In the genomic region with DNA sequence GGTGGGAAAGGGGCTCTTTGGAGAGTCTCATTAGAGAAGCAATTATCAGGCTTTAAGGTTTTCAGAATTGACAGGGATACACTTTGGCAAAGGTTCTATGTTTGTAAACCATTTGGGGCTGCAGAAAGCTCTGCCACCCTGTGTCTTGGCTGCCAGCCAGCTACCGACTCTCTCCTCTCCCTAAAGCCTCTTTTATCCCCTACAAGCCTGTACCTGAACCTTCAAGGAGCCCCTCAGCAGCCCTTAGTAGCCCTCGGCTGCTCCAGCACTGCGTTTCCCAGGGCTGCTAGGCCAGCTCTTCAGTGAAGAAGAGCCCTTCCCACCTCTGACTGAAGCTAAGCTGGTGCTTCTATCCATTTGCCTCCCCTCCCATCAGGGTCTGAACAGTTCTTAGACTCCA, we compare ENCODE assay signal across 13 mouse cellular contexts. TPM values are rescaled to one million over a fixed set of nuclear protein-coding genes. Genes with fewer than 3 reads are reported as not detected.
A peak's percentile ranks its signal among the peaks of the same experiment; 100 is the strongest.
DNase-seq lines count a peak whose midpoint lies in the region; ATAC-seq and TF ChIP-seq lines count a peak whose summit lies in the region.
"Had no signal": no experiment of that assay in that cellular context is flagged by ENCODE, and none has a peak within 500 bp of the region (broad histone marks: within the 10 kb centered on the region; RNA-seq: fewer than 3 reads in every experiment).

No protein-coding gene starts in this region.

- H3K9ac ChIP-seq in embryonic facial prominence, embryonic 13.5 days = 0 out of 2 replicates have a peak overlapping the region, but pooled peaks have one; percentile 7
- H3K9ac ChIP-seq in forebrain, postnatal 0 days = no peak overlapping the region
- 0 out of 2 replicates have a peak overlapping the region, but pooled peaks have one; percentile 2 for H3K9ac ChIP-seq in midbrain, embryonic 13.5 days (replicated peaks)

- H3K4me2 ChIP-seq in embryonic facial prominence, embryonic 13.5 days = no peak overlapping the region
- no peak overlapping the region for H3K4me2 ChIP-seq in forebrain, postnatal 0 days (ENCODE audit: low read depth)
- no peak overlapping the region for H3K4me2 ChIP-seq in midbrain, embryonic 13.5 days (replicated peaks)

- ATAC-seq in embryonic facial prominence, embryonic 13.5 days (ENCODE audit: insufficient number of reproducible peaks, insufficient read depth, low FRiP score, low TSS enrichment, low read depth) = no peak
- no peak for ATAC-seq in forebrain, postnatal 0 days
- no peak for ATAC-seq in midbrain, embryonic 13.5 days
- no peak for ATAC-seq in CD4-positive, CD25-positive, alpha-beta regulatory T cell, adult 4 months

- 21% methylated on average over 3 of the region's 3 CpGs for WGBS in embryonic facial prominence, embryonic 13.5 days
- WGBS in forebrain, postnatal 0 days = 11% methylated on average over 3 of the region's 3 CpGs
- 22% methylated on average over 3 of the region's 3 CpGs for WGBS in midbrain, embryonic 13.5 days

- DNase-seq in heart, adult 11 months = peak; percentile 78
- DNase-seq in heart, postnatal 14 days = no peak
- DNase-seq in forebrain, postnatal 0 days = peak; percentile 45
- DNase-seq in embryo, embryonic 11 days = no peak
- DNase-seq in ovary, postnatal 36 days (ENCODE audit: low spot score) = no peak
- DNase-seq: gastrocnemius, postnatal 25 days; kidney, postnatal 25 days; thymus, adult 2 months had no signal

- TF ChIP-seq CTCF in forebrain, postnatal 0 days (IDR thresholded peaks at IDR 0.05; ENCODE audit: low read depth) = no peak

- no peaks in the 10 kb centered on the region for H3K9me3 ChIP-seq in embryonic facial prominence, embryonic 13.5 days
- no peaks in the 10 kb centered on the region for H3K9me3 ChIP-seq in forebrain, postnatal 0 days (ENCODE audit: low read length)
- no peaks in the 10 kb centered on the region for H3K9me3 ChIP-seq in midbrain, embryonic 13.5 days
- H3K9me3 ChIP-seq: megakaryocyte, embryonic 14.5 days had no signal

- no peaks in the 10 kb centered on the region for H3K36me3 ChIP-seq in embryonic facial prominence, embryonic 13.5 days
- H3K36me3 ChIP-seq in forebrain, postnatal 0 days (ENCODE audit: insufficient read depth) = no peaks in the 10 kb centered on the region
- no peaks in the 10 kb centered on the region for H3K36me3 ChIP-seq in midbrain, embryonic 13.5 days

- peak overlapping the region; percentile 18; the same call in 1 of the 2 replicates for H3K27ac ChIP-seq in embryonic facial prominence, embryonic 13.5 days
- H3K27ac ChIP-seq in forebrain, postnatal 0 days (ENCODE audit: low read depth, low read length) = no peak overlapping the region
- peak overlapping the region; percentile 35 for H3K27ac ChIP-seq in midbrain, embryonic 13.5 days

- H3K4me1 ChIP-seq in embryonic facial prominence, embryonic 13.5 days = peaks cover 80% of the 10 kb centered on the region
- H3K4me1 ChIP-seq in forebrain, postnatal 0 days (ENCODE audit: insufficient read depth) = peaks cover 9% of the 10 kb centered on the region; the same call in 1 of the 2 replicates
- H3K4me1 ChIP-seq in midbrain, embryonic 13.5 days (replicated peaks) = peaks cover 51% of the 10 kb centered on the region

- no peaks in the 10 kb centered on the region for H3K27me3 ChIP-seq in embryonic facial prominence, embryonic 13.5 days
- no peaks in the 10 kb centered on the region for H3K27me3 ChIP-seq in forebrain, postnatal 0 days (ENCODE audit: insufficient read depth, low read length)
- no peaks in the 10 kb centered on the region for H3K27me3 ChIP-seq in midbrain, embryonic 13.5 days
- H3K27me3 ChIP-seq: megakaryocyte, embryonic 14.5 days had no signal

- intact Hi-C loops in heart, postnatal 14 days (cut with DNase I) = loop anchor here (5.0 kb wide), 1 partner anchor 39 kb away; no protein-coding TSS in a partner anchor

- no peak overlapping the region for H3K4me3 ChIP-seq in embryonic facial prominence, embryonic 13.5 days
- H3K4me3 ChIP-seq in forebrain, postnatal 0 days (ENCODE audit: low read depth, low read length) = no peak overlapping the region
- no peak overlapping the region for H3K4me3 ChIP-seq in midbrain, embryonic 13.5 days (replicated peaks)
- H3K4me3 ChIP-seq: megakaryocyte, embryonic 14.5 days had no signal

RNA-seq across cellular contexts. Expression of a gene that starts 21.6 kb away (rescaled TPM):
- total RNA-seq in heart, postnatal 14 days (2021) = under 1 TPM; 0.22 to 0.43 TPM
- 1.2 and 1.3 TPM in 2 replicates for polyA plus RNA-seq in embryonic facial prominence, embryonic 13.5 days (2015; fragmentation: Nextera tagmentation; extraction: Ambion mirVana)
- 32.9 and 37.1 TPM in 2 replicates for total RNA-seq in forebrain, postnatal 0 days (2014; rRNA removed)
- polyA plus RNA-seq in forebrain, postnatal 0 days (2015; fragmentation: Nextera tagmentation; extraction: Ambion mirVana) = 4.0 and 5.4 TPM in 2 replicates
- polyA plus RNA-seq in midbrain, embryonic 13.5 days (2015; fragmentation: Nextera tagmentation; extraction: Ambion mirVana) = 5.1 and 5.3 TPM in 2 replicates
- under 1 TPM; 0.16 to 0.51 TPM for polyA plus RNA-seq in CD4-positive, CD25-positive, alpha-beta regulatory T cell, adult 4 months (2017; shearing (Covaris generic))
- total RNA-seq: hematopoietic stem cell, adult 5-6 weeks had no signal

Comparison
In these comparisons a context has a peak if more than half of its experiments do, and no peak if none do; other contexts are left out.
1. DNase-seq: peak in heart, adult 11 months (single experiment) and forebrain, postnatal 0 days (single experiment); none in heart, postnatal 14 days (0 of 2), embryo, embryonic 11 days (single experiment) and ovary, postnatal 36 days (single experiment).